Mouse (Mus musculus): Measurements from ENCODE around the gene Ppil4.

The Ppil4 gene

GRCm38 (mm10) chr10:7861259-7861936 lies 68.7 kb downstream of the Ppil4 start:
- DNase-seq (ENCODE audit: low spot score in 2 of 2), result no peak

- no peak for DNase-seq (ENCODE audit: low spot score in 2 of 2)
These were observed 69.4 kb downstream of the Ppil4 start for GRCm38 (mm10) chr10:7861937-7862657.

- no peak for DNase-seq (ENCODE audit: low spot score in 2 of 2)
These were observed 70.7 kb downstream of the Ppil4 start for GRCm38 (mm10) chr10:7863411-7863810.

- no peak for DNase-seq (ENCODE audit: low spot score in 2 of 2)
These were observed 71.5 kb downstream of the Ppil4 start for GRCm38 (mm10) chr10:7864184-7864583.

- DNase-seq (ENCODE audit: low spot score in 2 of 2), result no peak
These were observed 72.1 kb downstream of the Ppil4 start for GRCm38 (mm10) chr10:7864806-7865205.

GRCm38 (mm10) chr10:7866762-7867665 lies 74.3 kb downstream of the Ppil4 start:
- DNase-seq (ENCODE audit: low spot score in 2 of 2), result peak in 1 of 2 experiments; percentile 33

GRCm38 (mm10) chr10:7867666-7868030 lies 75.0 kb downstream of the Ppil4 start:
- DNase-seq (ENCODE audit: low spot score in 2 of 2), result no peak

GRCm38 (mm10) chr10:7869746-7870145 lies 77.1 kb downstream of the Ppil4 start:
- no peak for DNase-seq (ENCODE audit: low spot score in 2 of 2)

GRCm38 (mm10) chr10:7870571-7871315 lies 78.1 kb downstream of the Ppil4 start:
- peak in 1 of 2 experiments; percentile 62 for DNase-seq (ENCODE audit: low spot score in 2 of 2)

GRCm38 (mm10) chr10:7871381-7872020 lies 78.8 kb downstream of the Ppil4 start:
- no peak for DNase-seq (ENCODE audit: low spot score in 2 of 2)

All from thymus, postnatal 10 days (tissue).